Mouse (Mus musculus): ENCODE measurements around the gene S100a16.

DNA sequence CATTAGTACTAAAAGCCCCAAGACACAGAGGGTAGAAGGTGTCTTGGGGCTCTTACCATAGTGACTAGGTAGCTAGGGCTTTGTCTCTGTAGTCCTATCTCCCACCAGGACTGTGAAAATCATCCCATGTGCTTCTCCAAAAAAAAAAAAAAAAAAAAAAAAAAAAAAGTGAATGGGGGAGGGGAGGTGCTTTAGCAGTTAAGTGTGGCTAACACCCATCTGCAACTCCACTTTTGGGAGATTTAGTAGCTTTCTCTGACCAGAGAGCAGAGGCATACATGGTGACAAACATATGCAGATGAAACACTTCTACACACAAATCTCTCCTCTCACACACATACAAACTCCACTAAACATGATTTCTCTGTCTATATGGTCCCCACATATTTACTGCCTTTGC, 39.5 kb upstream of the S100a16 start:
- TF ChIP-seq POLR2A (IDR thresholded peaks at IDR 0.05; ENCODE audit: extremely low read depth, insufficient read depth, low read length) (no peak), CTCF (IDR thresholded peaks at IDR 0.05; ENCODE audit: low read depth, low read length) (no peak)
